Mouse (Mus musculus) hindbrain, embryonic 12.5 days (tissue): ENCODE data around the gene Cfap58. TPM values are rescaled to one million over a fixed set of nuclear protein-coding genes. Genes with fewer than 3 reads are reported as not detected.

Experiments used
- ATAC-seq: fragments of 200-750 bp; cut with Nextera tagmentation; 2 replicates; pipeline ENCODE4 v1.8.0; 2017; ENCODE audit warnings: moderate TSS enrichment; ENCODE audit not compliant: low FRiP score
- H3K27ac ChIP-seq: fragments of 300-500 bp; sonication (generic); 2 replicates; pipeline ENCODE4 v1.5.1; 2016; ENCODE audit warnings: mild to moderate bottlenecking
- H3K27me3 ChIP-seq: fragments of 300-500 bp; sonication (generic); 2 replicates; pipeline ENCODE4 v1.6.1; 2016; ENCODE audit warnings: mild to moderate bottlenecking
- H3K36me3 ChIP-seq: fragments of 300-500 bp; sonication (generic); 2 replicates; pipeline ENCODE4 v1.6.1; 2016; ENCODE audit warnings: mild to moderate bottlenecking
- H3K4me1 ChIP-seq: fragments of 300-500 bp; sonication (generic); 2 replicates; pipeline ENCODE4 v1.6.1; 2016
- H3K4me2 ChIP-seq: fragments of 300-500 bp; sonication (generic); replicated peaks from 2 replicates; pipeline ENCODE4 v1.6.1; 2016; ENCODE audit warnings: mild to moderate bottlenecking
- H3K4me3 ChIP-seq: fragments of 300-500 bp; sonication (generic); 2 replicates; pipeline ENCODE4 v1.5.1; 2016; ENCODE audit warnings: mild to moderate bottlenecking
- H3K9ac ChIP-seq: fragments of 300-500 bp; sonication (generic); 2 replicates; pipeline ENCODE4 v1.6.1; 2016; ENCODE audit warnings: mild to moderate bottlenecking, moderate library complexity
- H3K9me3 ChIP-seq: fragments of 300-500 bp; sonication (generic); replicated peaks from 2 replicates; pipeline ENCODE4 v1.6.1; 2016; ENCODE audit warnings: mild to moderate bottlenecking
- WGBS: fragments of 180-500 bp; shearing (Covaris S2); methylation state at CpG from one replicate; pipeline ENCODE4 v1.1.7; 2016; 5-methylcytosine and 5-hydroxymethylcytosine counted together
- microRNA-seq: library from miRNA; unstranded; fragments of <30 nt; microRNA quantifications from one replicate; pipeline ENCODE4, GENCODE M21; 2017
- polyA plus RNA-seq: library from polyadenylated mRNA; unstranded; fragments of >200 nt; fragmentation: Nextera tagmentation; extraction: Ambion mirVana; gene quantifications from 2 replicates; pipeline ENCODE4 v1.2.1, GENCODE M21; 2016

The Cfap58 gene
- polyA plus RNA-seq, 1 experiment from 2014 or later, result 0.30 TPM

GRCm38 (mm10) chr19:48039554-48039953, 102.1 kb downstream of the Cfap58 start:
- Histone ChIP-seq H3K4me1 (no peaks in the 10 kb centered on the region), H3K4me2 (no peak overlapping the region), H3K4me3 (no peak overlapping the region), H3K9ac (no peak overlapping the region), H3K27me3 (no peaks in the 10 kb centered on the region), H3K9me3 (no peaks in the 10 kb centered on the region), H3K36me3 (no peaks in the 10 kb centered on the region), H3K27ac (no peak overlapping the region)
- WGBS, result 92% methylated on average over 8 of the region's 8 CpGs
- ATAC-seq, result no peak

- Histone ChIP-seq H3K4me1 (peaks cover under 1% of the 10 kb centered on the region), H3K27ac (no peak overlapping the region), H3K27me3 (no peaks in the 10 kb centered on the region), H3K4me2 (no peak overlapping the region), H3K9ac (no peak overlapping the region), H3K9me3 (no peaks in the 10 kb centered on the region), H3K4me3 (no peak overlapping the region), H3K36me3 (no peaks in the 10 kb centered on the region)
- no peak for ATAC-seq
- 87% methylated on average over 7 of the region's 7 CpGs for WGBS
These were observed 109.8 kb downstream of the Cfap58 start for GRCm38 (mm10) chr19:48047315-48047714.

GRCm38 (mm10) chr19:48049361-48049760, 111.9 kb downstream of the Cfap58 start:
- no peak overlapping the region for H3K9ac ChIP-seq
- WGBS, result 73% methylated on average over 3 of the region's 3 CpGs
- no peak for ATAC-seq
- H3K4me3 ChIP-seq, result no peak overlapping the region
- H3K4me1 ChIP-seq, result peaks cover 10% of the 10 kb centered on the region
- H3K4me2 ChIP-seq, result no peak overlapping the region
- no peaks in the 10 kb centered on the region for H3K36me3 ChIP-seq
- no peak overlapping the region for H3K27ac ChIP-seq
- H3K27me3 ChIP-seq, result no peaks in the 10 kb centered on the region
- no peaks in the 10 kb centered on the region for H3K9me3 ChIP-seq

GRCm38 (mm10) chr19:48063289-48063688, 125.8 kb downstream of the Cfap58 start:
- H3K36me3 ChIP-seq, result no peaks in the 10 kb centered on the region
- no peak overlapping the region for H3K4me3 ChIP-seq
- no peak overlapping the region for H3K4me2 ChIP-seq
- 41% methylated on average over 2 of the region's 2 CpGs for WGBS
- H3K27me3 ChIP-seq, result no peaks in the 10 kb centered on the region
- ATAC-seq, result no peak
- no peaks in the 10 kb centered on the region for H3K9me3 ChIP-seq
- no peak overlapping the region for H3K27ac ChIP-seq
- H3K4me1 ChIP-seq, result peaks cover 4% of the 10 kb centered on the region; the same call in 1 of the 2 replicates
- no peak overlapping the region for H3K9ac ChIP-seq

GRCm38 (mm10) chr19:48079718-48080117, 142.2 kb downstream of the Cfap58 start:
- Histone ChIP-seq H3K4me1 (0 out of 2 replicates have a peak, but pooled peaks cover 3% of the 10 kb centered on the region), H3K4me3 (no peak overlapping the region), H3K9me3 (no peaks in the 10 kb centered on the region), H3K4me2 (no peak overlapping the region), H3K27ac (no peak overlapping the region), H3K36me3 (no peaks in the 10 kb centered on the region), H3K9ac (no peak overlapping the region), H3K27me3 (no peaks in the 10 kb centered on the region)
- no peak for ATAC-seq
- WGBS, result 56% methylated on average over 3 of the region's 3 CpGs

GRCm38 (mm10) chr19:48081456-48081855, 144.0 kb downstream of the Cfap58 start:
- H3K4me2 ChIP-seq, result no peak overlapping the region
- H3K9ac ChIP-seq, result no peak overlapping the region
- ATAC-seq, result no peak
- H3K4me3 ChIP-seq, result no peak overlapping the region
- no peaks in the 10 kb centered on the region for H3K4me1 ChIP-seq
- H3K36me3 ChIP-seq, result no peaks in the 10 kb centered on the region
- H3K27ac ChIP-seq, result no peak overlapping the region
- no peaks in the 10 kb centered on the region for H3K27me3 ChIP-seq
- 82% methylated on average over 4 of the region's 4 CpGs for WGBS
- no peaks in the 10 kb centered on the region for H3K9me3 ChIP-seq

Small RNAs within 50 kb of the gene (microRNA-seq; reads per million reads assigned to microRNA genes)
- gene Gm22240, result not detected

Other genes starting within 250 kb of the Cfap58 start
- gene Col17a1, start 245.6 kb upstream of the Cfap58 start, polyA plus RNA-seq, result 0.66 and 1.2 TPM in 2 replicates
- gene Sfr1, start 206.0 kb upstream of the Cfap58 start, polyA plus RNA-seq, result 249 and 263 TPM in 2 replicates
- gene Gsto1, start 82.7 kb upstream of the Cfap58 start, polyA plus RNA-seq, result 102 and 106 TPM in 2 replicates
- gene Gsto2, start 72.1 kb upstream of the Cfap58 start, polyA plus RNA-seq, result 0.96 and 1.3 TPM in 2 replicates
- 1.7 and 3.2 TPM in 2 replicates for gene Cfap43, start 18.4 kb upstream of the Cfap58 start, polyA plus RNA-seq
- gene Itprip, start 18.4 kb upstream of the Cfap58 start, polyA plus RNA-seq, result 16.1 and 16.6 TPM in 2 replicates